Mouse (Mus musculus): ENCODE measurements at regions not wholly inside any gene's neighbourhood (a gene's known extent, or its start where the extent isn't known, plus 50 kb on each side); places are given as distances from the start of the nearest gene placed in this dataset.
A peak's percentile ranks its signal among the peaks of the same experiment; 100 is the strongest.

DNA sequence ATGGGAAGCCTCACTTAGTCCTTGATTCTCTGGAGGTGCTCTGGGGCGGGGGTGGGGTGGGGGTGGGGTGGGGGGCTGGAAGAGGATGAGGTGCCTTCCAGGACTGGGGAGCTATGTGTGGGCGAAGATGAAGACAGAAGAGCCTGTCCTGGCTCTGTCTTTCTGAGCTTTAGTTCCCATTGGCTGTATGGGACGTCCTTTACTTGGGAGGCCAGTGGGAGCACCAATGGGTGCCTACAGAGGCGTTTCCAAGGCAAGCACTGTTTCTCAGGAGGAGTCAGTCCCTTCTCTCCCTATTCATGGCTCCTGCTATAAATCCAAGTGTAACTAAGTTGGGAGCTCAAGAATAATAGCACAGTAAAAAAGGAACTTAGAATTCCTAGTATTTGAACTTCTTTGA lies 108.9 kb upstream of the Npvf start:
- H3K9ac ChIP-seq (replicated peaks; ENCODE audit: low read depth), result no peak overlapping the region
- H3K36me3 ChIP-seq (ENCODE audit: insufficient read depth, low read length), result no peaks in the 10 kb centered on the region
- H3K27ac ChIP-seq (ENCODE audit: low read length), result no peak overlapping the region
- H3K27me3 ChIP-seq (replicated peaks; ENCODE audit: insufficient read depth, low read length), result no peaks in the 10 kb centered on the region
- ATAC-seq (no peak), DNase-seq (ENCODE audit: low spot score) (no peak)
- H3K4me3 ChIP-seq (ENCODE audit: low read depth, low read length), result no peak overlapping the region
- WGBS, result 72% methylated on average over 4 of the region's 4 CpGs
- no peaks in the 10 kb centered on the region; the same call in 1 of the 2 replicates for H3K4me1 ChIP-seq (ENCODE audit: insufficient read depth, low read depth, low read length)
- H3K9me3 ChIP-seq (ENCODE audit: low read length), result no peaks in the 10 kb centered on the region
- TF ChIP-seq EP300 (IDR thresholded peaks at IDR 0.05) (no peak), CTCF (IDR thresholded peaks at IDR 0.05) (no peak)
- no peak overlapping the region for H3K4me2 ChIP-seq (replicated peaks; ENCODE audit: low read depth, low read length)

DNA sequence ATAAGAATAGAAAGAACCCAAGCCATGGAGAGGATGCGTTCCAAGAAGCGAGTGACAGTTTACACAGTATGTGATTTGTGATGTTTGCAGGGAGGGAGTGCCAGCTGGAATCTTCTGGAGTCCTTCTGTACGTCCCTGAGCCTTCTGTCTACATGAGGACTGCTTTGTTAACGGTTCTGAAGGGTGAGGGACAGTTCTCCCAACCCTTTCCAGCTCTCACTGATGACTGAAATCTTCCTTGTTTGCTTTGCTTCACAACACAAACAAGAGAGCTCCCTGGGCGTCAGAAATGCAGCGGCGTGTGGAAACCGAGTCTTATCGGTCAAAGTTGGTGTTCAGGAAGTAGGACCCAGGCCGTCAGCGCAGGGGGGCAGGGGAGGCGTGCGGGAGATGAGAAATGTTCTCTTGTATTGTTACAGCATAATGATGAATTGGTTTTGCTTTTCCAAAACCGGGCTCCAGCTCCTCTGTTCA lies 112.2 kb upstream of the Npvf start:
- DNase-seq (ENCODE audit: low spot score) (peak; percentile 61), ATAC-seq (peak; percentile 68)
- Histone ChIP-seq H3K36me3 (ENCODE audit: insufficient read depth, low read length) (no peaks in the 10 kb centered on the region), H3K27me3 (replicated peaks; ENCODE audit: insufficient read depth, low read length) (no peaks in the 10 kb centered on the region), H3K4me2 (replicated peaks; ENCODE audit: low read depth, low read length) (peak overlapping the region; percentile 20), H3K4me3 (ENCODE audit: low read depth, low read length) (no peak overlapping the region), H3K9me3 (ENCODE audit: low read length) (no peaks in the 10 kb centered on the region), H3K9ac (replicated peaks; ENCODE audit: low read depth) (no peak overlapping the region), H3K27ac (ENCODE audit: low read length) (no peak overlapping the region), H3K4me1 (ENCODE audit: insufficient read depth, low read depth, low read length) (no peaks in the 10 kb centered on the region; the same call in 1 of the 2 replicates)
- WGBS, result 26% methylated on average over 14 of the region's 14 CpGs
- TF ChIP-seq CTCF (IDR thresholded peaks at IDR 0.05), result no peak
- 0 out of 2 replicates have a peak, but pooled peaks have one; percentile 18 for TF ChIP-seq EP300 (IDR thresholded peaks at IDR 0.05)

DNA sequence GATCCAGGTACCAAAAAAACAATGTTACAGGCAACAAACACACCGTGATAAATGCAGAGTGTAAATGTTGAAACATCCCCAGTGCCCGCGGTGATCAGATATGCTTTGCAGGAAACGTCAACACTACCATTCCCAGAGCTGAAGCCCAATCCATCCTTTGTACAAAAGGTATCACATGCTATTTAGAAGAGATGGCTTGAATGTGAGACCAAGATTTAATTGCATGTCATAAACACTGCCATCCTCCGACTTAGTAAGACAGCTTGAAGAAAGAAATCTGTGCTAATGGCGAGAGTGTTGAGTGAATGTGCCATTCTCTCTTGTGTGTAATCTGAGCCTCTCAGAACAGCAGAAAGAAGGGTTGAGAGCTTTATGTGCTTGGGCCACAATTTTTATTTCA lies 112.9 kb upstream of the Npvf start:
- TF ChIP-seq CTCF (IDR thresholded peaks at IDR 0.05), result no peak
- no peak for TF ChIP-seq EP300 (IDR thresholded peaks at IDR 0.05)
- H3K9ac ChIP-seq (replicated peaks; ENCODE audit: low read depth), result no peak overlapping the region
- DNase-seq (ENCODE audit: low spot score) (no peak), ATAC-seq (no peak)
- H3K27ac ChIP-seq (ENCODE audit: low read length), result no peak overlapping the region
- H3K9me3 ChIP-seq (ENCODE audit: low read length), result no peaks in the 10 kb centered on the region
- H3K4me3 ChIP-seq (ENCODE audit: low read depth, low read length), result no peak overlapping the region
- no peaks in the 10 kb centered on the region; the same call in 1 of the 2 replicates for H3K4me1 ChIP-seq (ENCODE audit: insufficient read depth, low read depth, low read length)
- 55% methylated on average over 6 of the region's 6 CpGs for WGBS
- H3K36me3 ChIP-seq (ENCODE audit: insufficient read depth, low read length), result no peaks in the 10 kb centered on the region
- H3K27me3 ChIP-seq (replicated peaks; ENCODE audit: insufficient read depth, low read length), result no peaks in the 10 kb centered on the region
- no peak overlapping the region for H3K4me2 ChIP-seq (replicated peaks; ENCODE audit: low read depth, low read length)

DNA sequence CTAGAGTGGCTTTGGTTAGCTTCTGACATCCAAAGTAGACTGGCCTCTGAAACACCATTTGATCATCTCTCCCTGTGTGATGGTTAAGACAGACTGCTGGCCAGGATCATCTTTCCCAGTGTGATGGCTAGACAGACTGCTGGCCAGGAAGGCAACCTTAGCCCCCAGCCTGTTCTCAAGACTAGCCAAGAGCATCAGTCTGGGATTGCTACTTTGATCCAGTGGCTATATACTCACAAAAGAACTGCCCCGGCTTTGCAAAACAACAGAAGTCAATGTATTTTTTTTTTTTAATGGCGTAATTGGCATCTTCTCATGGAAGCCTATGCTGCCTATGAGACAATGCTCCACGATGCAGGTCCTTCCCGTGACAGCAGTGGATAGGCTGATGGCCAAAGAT lies 113.6 kb upstream of the Npvf start:
- Histone ChIP-seq H3K36me3 (ENCODE audit: insufficient read depth, low read length) (no peaks in the 10 kb centered on the region), H3K27ac (ENCODE audit: low read length) (no peak overlapping the region), H3K27me3 (replicated peaks; ENCODE audit: insufficient read depth, low read length) (no peaks in the 10 kb centered on the region), H3K4me2 (replicated peaks; ENCODE audit: low read depth, low read length) (no peak overlapping the region), H3K9me3 (ENCODE audit: low read length) (no peaks in the 10 kb centered on the region), H3K4me3 (ENCODE audit: low read depth, low read length) (no peak overlapping the region), H3K9ac (replicated peaks; ENCODE audit: low read depth) (no peak overlapping the region), H3K4me1 (ENCODE audit: insufficient read depth, low read depth, low read length) (no peaks in the 10 kb centered on the region; the same call in 1 of the 2 replicates)
- TF ChIP-seq EP300 (IDR thresholded peaks at IDR 0.05) (no peak), CTCF (IDR thresholded peaks at IDR 0.05) (no peak)
- 88% methylated on average over 4 of the region's 4 CpGs for WGBS
- no peak for ATAC-seq
- no peak for DNase-seq (ENCODE audit: low spot score)

DNA sequence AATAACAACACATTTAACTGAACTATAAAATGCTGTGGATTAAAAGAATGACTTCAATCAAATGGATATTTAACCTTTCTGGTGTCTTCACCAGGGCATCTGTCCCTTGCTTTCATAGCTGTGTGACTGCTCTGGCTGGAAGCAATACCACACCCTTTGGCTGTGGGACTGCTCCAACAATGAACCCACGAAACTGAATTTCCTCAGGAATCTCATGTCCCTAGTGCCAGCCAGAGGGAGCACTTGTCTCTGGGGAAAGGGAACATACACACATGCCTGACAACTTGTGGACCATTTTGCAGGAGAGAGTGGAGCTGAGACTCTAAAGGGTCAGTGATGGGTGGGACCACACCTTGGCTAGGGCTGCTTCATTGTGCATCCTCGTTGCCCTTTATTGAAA lies 114.9 kb upstream of the Npvf start:
- TF ChIP-seq CTCF (IDR thresholded peaks at IDR 0.05) (peak; percentile 40), EP300 (IDR thresholded peaks at IDR 0.05) (no peak)
- H3K27me3 ChIP-seq (replicated peaks; ENCODE audit: insufficient read depth, low read length), result no peaks in the 10 kb centered on the region
- H3K27ac ChIP-seq (ENCODE audit: low read length), result no peak overlapping the region
- H3K4me2 ChIP-seq (replicated peaks; ENCODE audit: low read depth, low read length), result no peak overlapping the region
- ATAC-seq (no peak), DNase-seq (ENCODE audit: low spot score) (no peak)
- 78% methylated on average over 2 of the region's 2 CpGs for WGBS
- no peak overlapping the region for H3K4me3 ChIP-seq (ENCODE audit: low read depth, low read length)
- no peaks in the 10 kb centered on the region; the same call in 1 of the 2 replicates for H3K4me1 ChIP-seq (ENCODE audit: insufficient read depth, low read depth, low read length)
- H3K36me3 ChIP-seq (ENCODE audit: insufficient read depth, low read length), result no peaks in the 10 kb centered on the region
- H3K9ac ChIP-seq (replicated peaks; ENCODE audit: low read depth), result no peak overlapping the region
- no peaks in the 10 kb centered on the region for H3K9me3 ChIP-seq (ENCODE audit: low read length)

DNA sequence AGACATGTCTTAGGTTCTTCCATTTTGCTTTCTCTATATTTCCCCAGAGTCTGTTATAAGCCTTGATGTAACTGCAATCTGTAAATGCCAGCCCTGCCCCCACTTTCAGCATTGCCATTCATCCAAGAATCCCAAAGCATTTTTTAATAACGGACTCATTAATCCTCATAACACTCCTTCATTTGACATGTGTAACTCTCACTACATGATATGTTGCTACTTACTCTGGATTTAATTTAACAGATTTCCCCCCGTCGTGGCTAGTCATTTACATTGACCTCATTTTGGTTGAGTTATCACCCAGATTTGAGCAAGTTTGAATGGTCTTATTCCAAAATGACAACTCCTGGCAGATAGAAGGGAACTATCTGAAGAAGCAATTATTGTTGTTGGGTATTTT lies 116.2 kb upstream of the Npvf start:
- H3K36me3 ChIP-seq (ENCODE audit: insufficient read depth, low read length), result no peaks in the 10 kb centered on the region
- DNase-seq (ENCODE audit: low spot score) (no peak), ATAC-seq (no peak)
- no peak overlapping the region for H3K4me3 ChIP-seq (ENCODE audit: low read depth, low read length)
- 85% methylated on average over 3 of the region's 3 CpGs for WGBS
- no peaks in the 10 kb centered on the region; the same call in 1 of the 2 replicates for H3K4me1 ChIP-seq (ENCODE audit: insufficient read depth, low read depth, low read length)
- H3K27ac ChIP-seq (ENCODE audit: low read length), result no peak overlapping the region
- H3K9ac ChIP-seq (replicated peaks; ENCODE audit: low read depth), result no peak overlapping the region
- no peak for TF ChIP-seq EP300 (IDR thresholded peaks at IDR 0.05)
- no peak for TF ChIP-seq CTCF (IDR thresholded peaks at IDR 0.05)
- no peaks in the 10 kb centered on the region for H3K9me3 ChIP-seq (ENCODE audit: low read length)
- H3K27me3 ChIP-seq (replicated peaks; ENCODE audit: insufficient read depth, low read length), result no peaks in the 10 kb centered on the region
- H3K4me2 ChIP-seq (replicated peaks; ENCODE audit: low read depth, low read length), result no peak overlapping the region

DNA sequence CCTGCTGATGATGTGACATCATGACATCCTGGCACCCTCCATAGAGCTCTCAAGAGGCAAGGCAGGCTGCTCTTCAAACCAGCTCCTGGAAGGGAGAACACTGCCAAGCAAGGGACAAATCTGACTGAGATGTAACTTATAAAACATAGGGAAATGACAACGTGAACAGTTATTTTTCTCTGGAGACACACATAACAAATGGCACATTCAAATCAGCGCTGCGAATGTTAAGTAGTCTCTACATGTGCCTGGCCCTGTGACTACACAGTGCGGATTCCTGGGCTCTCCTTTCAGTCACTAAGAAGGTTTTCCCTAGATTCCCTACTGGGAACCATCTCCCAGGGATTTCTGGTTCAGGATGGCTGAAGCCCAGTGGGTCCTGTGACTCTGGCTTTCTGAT lies 121.4 kb upstream of the Npvf start:
- Histone ChIP-seq H3K9me3 (ENCODE audit: low read length) (no peaks in the 10 kb centered on the region), H3K27ac (ENCODE audit: low read length) (no peak overlapping the region), H3K9ac (replicated peaks; ENCODE audit: low read depth) (no peak overlapping the region), H3K4me2 (replicated peaks; ENCODE audit: low read depth, low read length) (no peak overlapping the region), H3K36me3 (ENCODE audit: insufficient read depth, low read length) (no peaks in the 10 kb centered on the region), H3K4me3 (ENCODE audit: low read depth, low read length) (no peak overlapping the region), H3K27me3 (replicated peaks; ENCODE audit: insufficient read depth, low read length) (no peaks in the 10 kb centered on the region), H3K4me1 (ENCODE audit: insufficient read depth, low read depth, low read length) (no peaks in the 10 kb centered on the region)
- no peak for DNase-seq (ENCODE audit: low spot score)
- no peak for ATAC-seq
- TF ChIP-seq EP300 (IDR thresholded peaks at IDR 0.05) (no peak), CTCF (IDR thresholded peaks at IDR 0.05) (no peak)
- WGBS, result 89% methylated on average over 4 of the region's 4 CpGs

Measured in lung, postnatal 0 days (tissue).